Mouse (Mus musculus): ENCODE measurements at regions not wholly inside any gene's neighbourhood (a gene's known extent, or its start where the extent isn't known, plus 50 kb on each side); places are given as distances from the start of the nearest gene placed in this dataset.

DNA sequence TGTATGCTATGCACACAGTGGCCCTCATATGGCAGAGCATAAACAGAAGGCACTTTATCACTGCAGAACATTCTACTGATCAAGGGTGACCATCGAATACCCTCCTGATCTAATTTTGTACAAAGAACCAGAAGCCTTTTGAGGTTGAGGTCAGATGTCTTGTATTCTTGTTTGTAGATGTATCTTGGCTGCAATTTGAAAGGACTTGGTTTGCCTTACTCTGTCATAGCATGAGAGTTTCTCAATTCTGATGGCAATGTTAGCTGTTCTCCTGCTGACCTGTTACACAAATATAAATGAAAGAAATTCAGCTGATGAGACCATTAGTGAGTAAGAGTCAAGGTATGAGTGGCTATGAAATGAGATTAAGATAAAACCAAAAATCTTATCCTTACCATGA, 199.1 kb upstream of the Aldoart1 start:
- WGBS: 77% methylated on average over 1 of the region's 1 CpGs
- Histone ChIP-seq H3K4me3 (ENCODE audit: low read length) (no peak overlapping the region), H3K36me3 (ENCODE audit: insufficient read depth, low read length) (no peaks in the 10 kb centered on the region), H3K4me2 (replicated peaks; ENCODE audit: low read depth, low read length) (no peak overlapping the region), H3K9ac (replicated peaks; ENCODE audit: low read length) (no peak overlapping the region), H3K27ac (ENCODE audit: low read length) (no peak overlapping the region), H3K4me1 (ENCODE audit: insufficient read depth, low read length) (no peaks in the 10 kb centered on the region), H3K9me3 (ENCODE audit: low read length) (no peaks in the 10 kb centered on the region), H3K27me3 (ENCODE audit: insufficient read depth, low read length) (no peaks in the 10 kb centered on the region)
- ATAC-seq (ENCODE audit: low FRiP score, low TSS enrichment): no peak

DNA sequence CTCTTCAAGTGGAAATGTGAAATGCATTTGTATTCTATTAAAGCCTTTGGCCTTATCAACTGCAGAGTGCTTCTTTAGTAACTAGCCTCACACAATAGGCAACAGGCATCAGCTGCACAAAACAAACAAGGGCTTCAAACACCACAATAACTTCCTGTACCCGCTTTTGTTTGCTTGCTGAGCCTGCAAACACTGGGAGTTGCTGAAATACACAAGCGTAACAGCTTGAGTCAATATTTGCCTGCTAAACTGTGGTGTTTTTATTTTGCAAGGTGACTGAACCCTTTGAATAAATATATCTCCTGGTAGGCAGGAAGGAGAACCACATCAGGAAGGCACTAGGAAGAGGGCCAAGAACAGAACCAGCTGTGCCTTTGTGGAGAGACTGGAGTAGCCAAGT, 195.4 kb upstream of the Aldoart1 start:
- no peak overlapping the region for H3K4me2 ChIP-seq (replicated peaks; ENCODE audit: low read depth, low read length)
- no peaks in the 10 kb centered on the region for H3K27me3 ChIP-seq (ENCODE audit: insufficient read depth, low read length)
- H3K27ac ChIP-seq (ENCODE audit: low read length): no peak overlapping the region
- WGBS: 53% methylated on average over 2 of the region's 2 CpGs
- no peak for ATAC-seq (ENCODE audit: low FRiP score, low TSS enrichment)
- no peaks in the 10 kb centered on the region for H3K36me3 ChIP-seq (ENCODE audit: insufficient read depth, low read length)
- H3K4me3 ChIP-seq (ENCODE audit: low read length): no peak overlapping the region
- peaks cover 5% of the 10 kb centered on the region; the same call in 1 of the 2 replicates for H3K4me1 ChIP-seq (ENCODE audit: insufficient read depth, low read length)
- H3K9ac ChIP-seq (replicated peaks; ENCODE audit: low read length): no peak overlapping the region
- H3K9me3 ChIP-seq (ENCODE audit: low read length): no peaks in the 10 kb centered on the region

DNA sequence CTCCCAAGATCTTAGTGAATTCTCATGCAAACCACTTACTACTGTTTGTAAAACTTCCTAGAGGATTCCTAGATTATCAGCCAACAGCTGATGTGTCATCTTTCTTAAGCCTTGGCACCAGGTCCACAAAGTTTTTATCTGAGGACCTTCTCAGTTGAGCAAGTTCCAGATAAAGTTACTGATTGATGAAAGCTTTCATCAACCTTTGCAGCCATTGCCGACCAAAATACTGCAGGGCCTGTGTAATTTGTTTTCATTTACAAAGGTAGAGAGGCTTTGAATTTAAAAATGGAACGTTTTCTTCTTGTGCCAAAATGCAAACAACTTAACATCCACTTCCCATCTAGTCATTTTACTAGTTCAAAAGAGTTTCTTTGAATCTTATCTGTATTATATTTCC, 191.9 kb upstream of the Aldoart1 start:
- H3K9ac ChIP-seq (replicated peaks; ENCODE audit: low read length): no peak overlapping the region
- H3K4me3 ChIP-seq (ENCODE audit: low read length): no peak overlapping the region
- no peaks in the 10 kb centered on the region for H3K27me3 ChIP-seq (ENCODE audit: insufficient read depth, low read length)
- H3K36me3 ChIP-seq (ENCODE audit: insufficient read depth, low read length): no peaks in the 10 kb centered on the region
- no peak overlapping the region for H3K27ac ChIP-seq (ENCODE audit: low read length)
- WGBS: 6% methylated on average over 2 of the region's 2 CpGs
- H3K4me2 ChIP-seq (replicated peaks; ENCODE audit: low read depth, low read length): no peak overlapping the region
- no peaks in the 10 kb centered on the region for H3K9me3 ChIP-seq (ENCODE audit: low read length)
- no peak for ATAC-seq (ENCODE audit: low FRiP score, low TSS enrichment)
- H3K4me1 ChIP-seq (ENCODE audit: insufficient read depth, low read length): peaks cover 5% of the 10 kb centered on the region; the same call in 1 of the 2 replicates

DNA sequence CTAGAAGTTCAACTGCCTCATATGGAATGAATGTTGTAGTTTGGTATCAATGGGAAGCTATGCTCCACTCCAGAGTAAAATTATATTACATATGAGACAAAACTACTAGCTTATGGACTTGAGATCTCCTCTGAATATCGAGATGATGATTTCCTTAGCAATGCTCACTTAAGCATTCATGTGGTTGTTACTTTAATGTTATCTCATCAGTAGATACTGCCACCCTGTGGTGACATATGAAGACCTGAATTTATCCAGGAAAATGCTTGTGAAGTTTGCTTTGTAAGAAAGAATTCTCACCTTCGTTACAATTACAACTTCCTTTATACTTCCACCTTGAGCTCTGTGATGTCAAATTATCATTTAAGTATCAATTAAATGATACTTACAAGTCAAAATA, 190.2 kb upstream of the Aldoart1 start:
- WGBS: 25% methylated on average over 2 of the region's 2 CpGs
- no peaks in the 10 kb centered on the region for H3K27me3 ChIP-seq (ENCODE audit: insufficient read depth, low read length)

DNA sequence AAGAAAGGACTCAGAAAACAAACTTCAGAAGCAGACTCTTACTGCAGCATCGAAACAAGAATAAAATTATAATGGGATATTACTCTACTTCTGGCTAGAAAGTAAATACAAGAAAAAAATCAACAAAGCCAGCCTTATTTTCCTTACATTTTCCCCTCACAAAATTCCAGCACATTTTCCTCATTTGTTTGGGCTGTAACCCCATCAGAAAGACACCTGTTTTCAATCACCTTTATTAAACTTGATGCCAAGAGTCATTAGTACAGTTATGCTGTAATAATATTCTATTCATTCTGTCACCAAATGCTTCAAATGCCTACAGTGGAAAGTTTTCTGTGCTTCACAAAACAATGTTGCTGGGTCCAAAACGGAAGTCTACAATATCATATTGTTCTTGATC, 189.1 kb upstream of the Aldoart1 start:
- Histone ChIP-seq H3K9ac (replicated peaks; ENCODE audit: low read length) (no peak overlapping the region), H3K36me3 (ENCODE audit: insufficient read depth, low read length) (no peaks in the 10 kb centered on the region), H3K27me3 (ENCODE audit: insufficient read depth, low read length) (no peaks in the 10 kb centered on the region), H3K4me3 (ENCODE audit: low read length) (no peak overlapping the region), H3K4me2 (replicated peaks; ENCODE audit: low read depth, low read length) (no peak overlapping the region), H3K27ac (ENCODE audit: low read length) (no peak overlapping the region), H3K9me3 (ENCODE audit: low read length) (no peaks in the 10 kb centered on the region), H3K4me1 (ENCODE audit: insufficient read depth, low read length) (peaks cover 5% of the 10 kb centered on the region; the same call in 1 of the 2 replicates)
- 84% methylated on average over 2 of the region's 2 CpGs for WGBS
- ATAC-seq (ENCODE audit: low FRiP score, low TSS enrichment): no peak

More for the DNA sequence above, 190.2 kb upstream of the Aldoart1 start:
- no peak overlapping the region for H3K27ac ChIP-seq (ENCODE audit: low read length)
- no peaks in the 10 kb centered on the region for H3K36me3 ChIP-seq (ENCODE audit: insufficient read depth, low read length)
- no peak overlapping the region for H3K4me2 ChIP-seq (replicated peaks; ENCODE audit: low read depth, low read length)
- H3K9me3 ChIP-seq (ENCODE audit: low read length): no peaks in the 10 kb centered on the region
- H3K4me3 ChIP-seq (ENCODE audit: low read length): no peak overlapping the region
- ATAC-seq (ENCODE audit: low FRiP score, low TSS enrichment): no peak
- no peak overlapping the region for H3K9ac ChIP-seq (replicated peaks; ENCODE audit: low read length)
- H3K4me1 ChIP-seq (ENCODE audit: insufficient read depth, low read length): peaks cover 5% of the 10 kb centered on the region; the same call in 1 of the 2 replicates

DNA sequence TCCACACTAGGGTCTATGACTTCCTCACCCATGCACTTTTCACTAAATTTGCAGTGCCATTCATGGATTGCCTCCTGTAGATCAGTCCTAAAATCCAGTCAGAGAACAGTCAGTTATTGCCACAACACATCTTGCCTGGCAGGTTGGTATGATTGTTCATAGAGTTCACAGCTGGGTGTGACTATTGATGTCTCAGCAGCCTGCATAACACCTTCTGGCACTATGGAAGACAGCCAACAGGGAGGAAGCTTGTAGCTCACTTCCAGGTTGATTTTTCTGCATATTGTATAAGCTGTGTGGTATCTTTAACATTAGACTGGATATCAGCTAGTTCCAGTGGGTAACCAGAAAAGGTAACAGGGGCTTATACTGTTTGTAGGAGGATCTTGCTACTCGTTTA, 145.3 kb upstream of the Aldoart1 start:
- Histone ChIP-seq H3K27ac (ENCODE audit: low read length) (no peak overlapping the region), H3K9me3 (ENCODE audit: low read length) (no peaks in the 10 kb centered on the region), H3K4me3 (ENCODE audit: low read length) (no peak overlapping the region), H3K9ac (replicated peaks; ENCODE audit: low read length) (no peak overlapping the region), H3K4me1 (ENCODE audit: insufficient read depth, low read length) (no peaks in the 10 kb centered on the region), H3K36me3 (ENCODE audit: insufficient read depth, low read length) (no peaks in the 10 kb centered on the region), H3K4me2 (replicated peaks; ENCODE audit: low read depth, low read length) (no peak overlapping the region), H3K27me3 (ENCODE audit: insufficient read depth, low read length) (no peaks in the 10 kb centered on the region)
- 80% methylated on average over 1 of the region's 1 CpGs for WGBS
- ATAC-seq (ENCODE audit: low FRiP score, low TSS enrichment): no peak

- no peak overlapping the region for H3K27ac ChIP-seq (ENCODE audit: low read length)
- ATAC-seq (ENCODE audit: low FRiP score, low TSS enrichment): no peak
- no peak overlapping the region for H3K4me3 ChIP-seq (ENCODE audit: low read length)
- no peaks in the 10 kb centered on the region for H3K4me1 ChIP-seq (ENCODE audit: insufficient read depth, low read length)
- H3K9me3 ChIP-seq (ENCODE audit: low read length): no peaks in the 10 kb centered on the region
- no peaks in the 10 kb centered on the region for H3K36me3 ChIP-seq (ENCODE audit: insufficient read depth, low read length)
- no peak overlapping the region for H3K9ac ChIP-seq (replicated peaks; ENCODE audit: low read length)
- 46% methylated on average over 2 of the region's 2 CpGs for WGBS
- no peak overlapping the region for H3K4me2 ChIP-seq (replicated peaks; ENCODE audit: low read depth, low read length)
- no peaks in the 10 kb centered on the region for H3K27me3 ChIP-seq (ENCODE audit: insufficient read depth, low read length)
Measured at GRCm38 (mm10) chr4:72996102-72996501, 143.7 kb upstream of the Aldoart1 start.

DNA sequence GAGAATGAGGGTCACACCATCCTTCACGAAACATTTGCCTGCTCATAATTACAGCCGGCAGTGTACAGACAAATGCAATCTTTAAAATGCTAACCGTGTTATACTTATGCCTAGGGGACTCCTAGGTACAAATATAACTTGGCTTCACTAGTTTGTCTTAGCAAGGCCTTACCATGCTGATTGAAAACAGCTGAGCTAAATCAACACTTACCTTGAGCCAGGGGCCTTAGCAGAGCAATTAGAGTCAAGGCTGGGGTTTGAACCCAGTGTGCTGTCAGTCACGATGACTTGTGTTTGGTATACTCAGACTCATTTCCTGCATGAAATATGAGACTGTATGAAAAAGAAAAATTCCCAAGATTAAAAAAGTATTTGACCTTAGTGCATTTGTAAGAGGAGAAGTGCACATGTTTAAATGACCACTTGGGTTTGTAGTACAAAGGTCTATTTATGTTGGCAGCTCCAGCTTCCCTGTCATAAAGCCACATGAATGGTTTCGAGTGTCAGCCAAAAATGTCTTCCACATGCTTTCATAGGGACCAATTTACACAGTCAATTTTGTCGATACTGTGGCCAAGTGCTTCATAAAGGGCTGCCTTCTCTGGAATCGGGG, 94.0 kb upstream of the Aldoart1 start:
- no peaks in the 10 kb centered on the region for H3K4me1 ChIP-seq (ENCODE audit: insufficient read depth, low read length)
- no peaks in the 10 kb centered on the region for H3K27me3 ChIP-seq (ENCODE audit: insufficient read depth, low read length)
- peak; percentile 71; the same call in 1 of the 2 replicates for ATAC-seq (ENCODE audit: low FRiP score, low TSS enrichment)
- WGBS: 49% methylated on average over 7 of the region's 7 CpGs
- H3K9ac ChIP-seq (replicated peaks; ENCODE audit: low read length): no peak overlapping the region
- no peak overlapping the region for H3K4me3 ChIP-seq (ENCODE audit: low read length)
- no peaks in the 10 kb centered on the region for H3K36me3 ChIP-seq (ENCODE audit: insufficient read depth, low read length)
- H3K4me2 ChIP-seq (replicated peaks; ENCODE audit: low read depth, low read length): no peak overlapping the region
- H3K9me3 ChIP-seq (ENCODE audit: low read length): no peaks in the 10 kb centered on the region
- no peak overlapping the region for H3K27ac ChIP-seq (ENCODE audit: low read length)

- ATAC-seq (ENCODE audit: low FRiP score, low TSS enrichment): no peak
- Histone ChIP-seq H3K4me2 (replicated peaks; ENCODE audit: low read depth, low read length) (no peak overlapping the region), H3K36me3 (ENCODE audit: insufficient read depth, low read length) (no peaks in the 10 kb centered on the region), H3K9me3 (ENCODE audit: low read length) (no peaks in the 10 kb centered on the region), H3K27ac (ENCODE audit: low read length) (no peak overlapping the region), H3K27me3 (ENCODE audit: insufficient read depth, low read length) (no peaks in the 10 kb centered on the region), H3K9ac (replicated peaks; ENCODE audit: low read length) (no peak overlapping the region), H3K4me1 (ENCODE audit: insufficient read depth, low read length) (no peaks in the 10 kb centered on the region), H3K4me3 (ENCODE audit: low read length) (no peak overlapping the region)
- WGBS: 54% methylated on average over 3 of the region's 3 CpGs
Measured at GRCm38 (mm10) chr4:72923396-72923795, 71.0 kb upstream of the Aldoart1 start.

GRCm38 (mm10) chr4:72914991-72915390, 62.6 kb upstream of the Aldoart1 start:
- no peak for ATAC-seq (ENCODE audit: low FRiP score, low TSS enrichment)
- WGBS: 83% methylated on average over 3 of the region's 3 CpGs
- H3K4me1 ChIP-seq (ENCODE audit: insufficient read depth, low read length): no peaks in the 10 kb centered on the region
- H3K4me2 ChIP-seq (replicated peaks; ENCODE audit: low read depth, low read length): no peak overlapping the region
- H3K4me3 ChIP-seq (ENCODE audit: low read length): no peak overlapping the region
- no peak overlapping the region for H3K27ac ChIP-seq (ENCODE audit: low read length)
- no peaks in the 10 kb centered on the region for H3K27me3 ChIP-seq (ENCODE audit: insufficient read depth, low read length)
- H3K9ac ChIP-seq (replicated peaks; ENCODE audit: low read length): no peak overlapping the region
- no peaks in the 10 kb centered on the region for H3K36me3 ChIP-seq (ENCODE audit: insufficient read depth, low read length)
- H3K9me3 ChIP-seq (ENCODE audit: low read length): no peaks in the 10 kb centered on the region
